ENCODE assay signal across 8 mouse cellular contexts in the genomic region with DNA sequence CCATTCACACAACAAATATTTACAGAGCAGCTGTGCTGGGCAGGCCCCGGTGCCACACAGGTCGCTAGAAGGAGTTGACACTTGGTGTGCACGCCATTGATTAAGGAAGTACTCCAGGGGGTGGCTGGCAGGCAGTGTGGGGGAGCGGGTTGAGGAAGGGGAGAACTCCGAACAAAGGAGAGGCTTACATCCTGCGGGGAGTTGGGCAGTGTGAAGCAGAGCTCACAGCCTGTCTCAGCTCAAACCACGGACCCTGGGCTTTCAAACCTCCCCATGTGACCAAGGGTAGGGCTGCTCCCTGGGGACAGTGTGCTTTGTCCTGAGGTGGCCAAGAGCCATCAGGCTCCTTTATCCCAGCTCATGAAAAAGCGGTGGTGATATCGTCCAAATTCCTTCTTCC.
DNase-seq lines count a peak whose midpoint lies in the region; ATAC-seq lines count a peak whose summit lies in the region.

No protein-coding gene starts in this region.

- peaks cover 38% of the 10 kb centered on the region for H3K4me1 ChIP-seq in kidney, embryonic 15.5 days
- peaks cover 17% of the 10 kb centered on the region for H3K4me1 ChIP-seq in midbrain, embryonic 13.5 days (replicated peaks)

- peak overlapping the region; percentile 49 for H3K4me2 ChIP-seq in kidney, embryonic 15.5 days
- peak overlapping the region; percentile 26 for H3K4me2 ChIP-seq in midbrain, embryonic 13.5 days (replicated peaks)

- DNase-seq in kidney, adult 11 months, result no peak
- DNase-seq in R1 (ENCODE audit: low read depth, low spot score), result peak; percentile 41
- DNase-seq in ovary, postnatal 14 days (ENCODE audit: low spot score), result no peak
- no peak for DNase-seq in adrenal gland, adult 8-10 months
- no peak for DNase-seq in testis, postnatal 10 days (ENCODE audit: low spot score)

- no peak overlapping the region for H3K27ac ChIP-seq in kidney, embryonic 15.5 days
- H3K27ac ChIP-seq in midbrain, embryonic 13.5 days, result no peak overlapping the region

- peaks cover 35% of the 10 kb centered on the region for H3K27me3 ChIP-seq in kidney, embryonic 15.5 days
- H3K27me3 ChIP-seq in midbrain, embryonic 13.5 days, result peaks cover 14% of the 10 kb centered on the region; the same call in 1 of the 2 replicates

- peak; percentile 67 for ATAC-seq in kidney, embryonic 15.5 days (replicated peaks; ENCODE audit: low FRiP score)
- peak; percentile 39 to 56 for ATAC-seq in hematopoietic stem cell, adult 5-6 weeks (replicated peaks in 1 of 2; ENCODE audit: insufficient read depth in 1 of 2, low FRiP score in 2 of 2, low TSS enrichment in 1 of 2, low read depth in 1 of 2, poor library complexity in 2 of 2, severe bottlenecking in 2 of 2)
- ATAC-seq in midbrain, embryonic 13.5 days, result 0 out of 2 replicates have a peak, but pooled peaks have one; percentile 29

- H3K9ac ChIP-seq in kidney, embryonic 15.5 days, result no peak overlapping the region
- no peak overlapping the region for H3K9ac ChIP-seq in midbrain, embryonic 13.5 days (replicated peaks)

- WGBS in kidney, embryonic 15.5 days, result 7% methylated on average over 9 of the region's 9 CpGs
- WGBS in midbrain, embryonic 13.5 days, result 3% methylated on average over 9 of the region's 9 CpGs

- H3K36me3 ChIP-seq in kidney, embryonic 15.5 days, result no peaks in the 10 kb centered on the region
- no peaks in the 10 kb centered on the region for H3K36me3 ChIP-seq in midbrain, embryonic 13.5 days

- peak overlapping the region; percentile 7; the same call in 1 of the 2 replicates for H3K4me3 ChIP-seq in kidney, embryonic 15.5 days (replicated peaks)
- H3K4me3 ChIP-seq in midbrain, embryonic 13.5 days (replicated peaks), result no peak overlapping the region

- H3K9me3 ChIP-seq in kidney, embryonic 15.5 days (replicated peaks), result no peaks in the 10 kb centered on the region
- H3K9me3 ChIP-seq in midbrain, embryonic 13.5 days, result no peaks in the 10 kb centered on the region
